Mouse (Mus musculus): ENCODE data around the gene Diras2. TPM values are rescaled to one million over a fixed set of nuclear protein-coding genes. Genes with fewer than 3 reads are reported as not detected.

Gene Diras2
- polyA plus RNA-seq, 1 experiment from 2014 or later, result 3.9 TPM

DNA sequence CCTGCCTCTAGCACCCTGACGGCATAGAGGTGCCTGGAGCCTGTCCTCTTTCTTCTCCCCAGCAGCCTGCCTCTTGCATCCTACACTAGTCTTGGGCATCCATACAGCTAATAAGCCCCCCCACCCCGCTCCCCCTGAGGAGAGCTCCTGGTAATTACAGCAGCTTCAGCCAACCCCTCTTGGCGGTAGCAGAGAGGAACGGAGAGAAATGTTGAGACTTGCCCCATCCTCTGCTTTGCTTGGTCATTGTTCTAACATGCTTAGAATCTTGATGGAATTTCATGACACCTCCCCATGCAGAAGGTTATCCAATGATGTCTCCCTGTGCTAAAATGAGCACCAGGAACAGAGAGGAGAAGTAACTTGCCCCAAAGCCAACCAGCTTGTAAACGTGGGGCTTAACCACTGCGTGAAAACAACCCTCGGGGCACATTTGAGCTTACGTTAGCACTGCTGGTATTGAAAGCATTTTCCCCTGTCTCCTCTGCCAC lies 11.0 kb upstream of the Diras2 start:
- Histone ChIP-seq H3K27me3 (ENCODE audit: control insufficient read depth, insufficient read depth, low read length) (no peaks in the 10 kb centered on the region), H3K27ac (replicated peaks; ENCODE audit: low read depth, low read length) (no peak overlapping the region), H3K4me2 (ENCODE audit: low read length) (no peak overlapping the region), H3K9ac (replicated peaks; ENCODE audit: low read length) (no peak overlapping the region), H3K4me3 (replicated peaks; ENCODE audit: low read depth, low read length) (no peak overlapping the region), H3K4me1 (ENCODE audit: control insufficient read depth, insufficient read depth, low read length) (0 out of 2 replicates have a peak, but pooled peaks cover 4% of the 10 kb centered on the region), H3K9me3 (ENCODE audit: control insufficient read depth, low read length) (no peaks in the 10 kb centered on the region), H3K36me3 (ENCODE audit: control insufficient read depth, insufficient read depth, low read length) (no peaks in the 10 kb centered on the region)
- peak; percentile 18 for DNase-seq
- WGBS, result 67% methylated on average over 8 of the region's 8 CpGs
- ATAC-seq (ENCODE audit: low FRiP score, low TSS enrichment), result no peak

DNA sequence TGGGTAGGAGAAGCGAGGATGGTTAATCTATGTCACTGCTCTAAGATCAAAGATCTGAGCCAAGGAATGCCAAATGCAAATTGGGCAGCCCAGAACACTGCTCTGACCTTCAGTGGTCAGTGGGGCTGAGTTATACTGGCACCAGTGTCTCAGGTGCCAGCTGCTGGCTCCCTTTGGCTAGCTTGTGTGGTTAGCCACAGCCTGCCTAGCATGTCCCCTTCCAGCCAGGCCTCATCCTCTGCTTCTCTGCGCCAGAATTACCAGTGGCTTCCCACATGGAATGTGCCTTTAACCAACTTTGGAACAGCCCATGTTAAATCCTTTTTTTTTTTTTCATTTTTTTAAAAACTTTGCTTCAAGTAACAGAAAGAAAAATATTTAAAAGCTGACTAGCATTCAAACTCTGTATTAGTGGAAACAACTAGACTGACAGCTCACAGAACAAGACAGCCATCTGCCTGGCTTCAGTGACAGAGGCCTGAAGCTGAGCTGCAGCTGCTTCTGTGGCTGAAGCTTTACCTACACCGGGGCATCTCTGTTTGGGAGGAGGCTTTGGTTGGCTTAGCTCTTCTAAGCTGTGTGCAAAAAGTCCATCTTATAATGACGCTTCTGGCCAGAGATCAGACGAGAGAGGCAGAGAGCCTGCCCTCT lies 10.4 kb upstream of the Diras2 start:
- Histone ChIP-seq H3K4me3 (replicated peaks; ENCODE audit: low read depth, low read length) (no peak overlapping the region), H3K4me2 (ENCODE audit: low read length) (no peak overlapping the region), H3K36me3 (ENCODE audit: control insufficient read depth, insufficient read depth, low read length) (no peaks in the 10 kb centered on the region), H3K9me3 (ENCODE audit: control insufficient read depth, low read length) (no peaks in the 10 kb centered on the region), H3K4me1 (ENCODE audit: control insufficient read depth, insufficient read depth, low read length) (0 out of 2 replicates have a peak, but pooled peaks cover 4% of the 10 kb centered on the region), H3K27me3 (ENCODE audit: control insufficient read depth, insufficient read depth, low read length) (no peaks in the 10 kb centered on the region), H3K27ac (replicated peaks; ENCODE audit: low read depth, low read length) (no peak overlapping the region), H3K9ac (replicated peaks; ENCODE audit: low read length) (no peak overlapping the region)
- WGBS, result 72% methylated on average over 5 of the region's 5 CpGs
- no peak for DNase-seq
- no peak for ATAC-seq (ENCODE audit: low FRiP score, low TSS enrichment)

DNA sequence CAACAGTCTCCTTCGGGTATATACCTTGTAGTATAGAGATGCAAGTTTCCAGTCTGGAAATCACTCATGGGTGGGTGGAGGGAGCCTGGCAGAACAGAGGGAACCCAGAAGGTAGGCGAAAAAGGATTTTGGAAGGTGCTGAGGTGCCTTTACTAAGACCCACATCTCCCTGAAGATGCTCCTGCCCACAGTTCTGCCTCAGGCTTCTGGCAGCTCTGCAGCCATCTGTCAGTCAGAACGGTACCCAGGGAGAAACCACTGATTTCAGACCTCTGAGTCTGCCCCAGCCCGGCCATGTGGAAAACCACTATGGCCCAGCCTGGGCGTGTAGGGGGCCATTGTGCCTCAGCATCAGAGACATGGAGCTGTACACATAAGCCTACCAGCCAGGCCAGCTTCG lies 8.4 kb upstream of the Diras2 start:
- no peak overlapping the region for H3K27ac ChIP-seq (replicated peaks; ENCODE audit: low read depth, low read length)
- no peak overlapping the region for H3K9ac ChIP-seq (replicated peaks; ENCODE audit: low read length)
- H3K27me3 ChIP-seq (ENCODE audit: control insufficient read depth, insufficient read depth, low read length), result no peaks in the 10 kb centered on the region
- DNase-seq, result no peak
- ATAC-seq (ENCODE audit: low FRiP score, low TSS enrichment), result no peak
- WGBS, result 78% methylated on average over 6 of the region's 6 CpGs
- 0 out of 2 replicates have a peak, but pooled peaks cover 4% of the 10 kb centered on the region for H3K4me1 ChIP-seq (ENCODE audit: control insufficient read depth, insufficient read depth, low read length)
- no peaks in the 10 kb centered on the region for H3K9me3 ChIP-seq (ENCODE audit: control insufficient read depth, low read length)
- H3K4me3 ChIP-seq (replicated peaks; ENCODE audit: low read depth, low read length), result no peak overlapping the region
- H3K36me3 ChIP-seq (ENCODE audit: control insufficient read depth, insufficient read depth, low read length), result no peaks in the 10 kb centered on the region
- H3K4me2 ChIP-seq (ENCODE audit: low read length), result no peak overlapping the region

DNA sequence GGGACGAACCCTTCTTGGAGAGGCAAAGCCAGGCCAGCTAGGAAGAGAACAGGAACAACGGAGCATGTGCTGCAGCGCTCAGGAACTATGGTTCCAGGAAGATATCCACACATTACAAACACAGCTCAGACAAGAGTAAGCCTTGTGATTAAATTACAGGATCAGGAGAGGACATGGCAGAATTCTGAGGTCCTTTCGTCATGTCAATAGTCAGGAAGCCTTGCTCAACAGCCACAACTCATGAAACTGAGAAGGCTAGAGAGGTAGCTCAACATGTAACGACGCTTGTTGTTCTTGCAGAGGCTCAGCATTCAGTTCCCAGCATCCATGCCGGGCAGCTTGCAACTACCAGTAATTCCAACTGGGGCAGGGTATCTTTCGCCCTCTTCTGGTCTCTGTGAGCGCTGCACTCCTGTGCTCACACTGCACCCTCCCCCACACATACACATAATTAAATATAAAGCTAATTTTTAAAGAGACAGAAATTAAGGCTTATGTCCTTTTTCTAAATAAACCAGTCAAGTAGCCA lies 7.6 kb upstream of the Diras2 start:
- Histone ChIP-seq H3K27ac (replicated peaks; ENCODE audit: low read depth, low read length) (no peak overlapping the region), H3K4me3 (replicated peaks; ENCODE audit: low read depth, low read length) (no peak overlapping the region), H3K9me3 (ENCODE audit: control insufficient read depth, low read length) (no peaks in the 10 kb centered on the region), H3K27me3 (ENCODE audit: control insufficient read depth, insufficient read depth, low read length) (no peaks in the 10 kb centered on the region), H3K9ac (replicated peaks; ENCODE audit: low read length) (no peak overlapping the region), H3K4me1 (ENCODE audit: control insufficient read depth, insufficient read depth, low read length) (0 out of 2 replicates have a peak, but pooled peaks cover 4% of the 10 kb centered on the region), H3K36me3 (ENCODE audit: control insufficient read depth, insufficient read depth, low read length) (no peaks in the 10 kb centered on the region), H3K4me2 (ENCODE audit: low read length) (no peak overlapping the region)
- ATAC-seq (ENCODE audit: low FRiP score, low TSS enrichment) (no peak), DNase-seq (no peak)
- 94% methylated on average over 9 of the region's 9 CpGs for whole genome bisulfite sequencing

DNA sequence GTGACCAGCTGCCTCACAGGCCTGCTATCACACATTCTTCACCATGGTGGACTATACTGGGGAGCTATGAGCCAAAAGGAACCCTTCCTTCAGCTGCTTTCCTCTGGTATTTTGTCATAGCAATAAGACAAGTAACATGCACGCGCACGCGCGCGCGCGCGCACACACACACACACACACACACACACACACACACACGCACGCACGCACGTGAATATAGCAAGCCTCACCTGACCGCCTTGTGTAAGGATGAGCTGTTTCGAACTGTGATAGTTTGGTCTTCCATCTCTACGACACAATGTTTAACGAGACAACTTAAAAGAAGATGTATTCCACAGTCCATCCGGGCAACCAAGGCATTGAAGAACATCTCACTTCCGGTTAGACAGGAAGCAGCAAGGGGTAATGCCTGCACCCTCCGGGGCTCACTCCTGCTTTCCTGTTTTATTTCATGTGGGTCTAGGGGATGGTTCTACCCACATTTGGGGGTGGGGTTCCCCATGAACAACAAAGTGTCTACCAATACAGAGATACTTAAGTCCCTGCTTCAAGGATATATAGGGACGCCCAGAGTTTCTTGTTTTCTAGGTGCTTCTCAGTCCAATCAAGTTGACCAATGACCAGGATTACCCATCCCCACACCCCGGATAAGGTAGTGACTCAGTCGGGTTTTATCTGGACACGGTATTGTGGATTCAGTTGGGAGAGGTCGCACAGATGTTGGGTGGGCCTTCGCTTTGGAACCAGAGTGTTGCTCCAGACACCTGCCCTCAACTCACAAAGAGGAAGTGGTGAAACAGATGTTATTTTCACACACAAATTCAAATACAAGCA lies 6.9 kb upstream of the Diras2 start:
- DNase-seq, result no peak
- WGBS, result 96% methylated on average over 26 of the region's 26 CpGs
- no peaks in the 10 kb centered on the region for H3K9me3 ChIP-seq (ENCODE audit: control insufficient read depth, low read length)

DNA sequence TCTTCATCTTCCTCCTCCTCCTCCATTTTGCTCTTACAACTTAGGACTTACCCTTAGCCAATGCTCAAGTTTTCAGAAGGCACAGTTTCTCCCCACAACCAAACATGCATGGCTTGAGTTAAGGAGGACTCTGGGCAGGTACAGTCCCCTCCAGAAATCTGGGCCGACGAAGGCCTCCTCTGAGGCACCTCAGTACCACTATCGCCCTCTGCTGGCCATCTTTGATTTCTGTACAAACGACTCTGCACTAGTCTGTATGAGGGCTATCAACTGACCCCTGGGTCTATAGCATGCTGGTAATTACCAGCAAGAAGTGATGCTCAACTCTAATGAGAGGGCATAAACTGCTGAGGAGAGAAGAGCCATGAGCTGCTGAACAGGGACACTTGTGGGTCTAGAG lies 4.5 kb upstream of the Diras2 start:
- Histone ChIP-seq H3K36me3 (ENCODE audit: control insufficient read depth, insufficient read depth, low read length) (no peaks in the 10 kb centered on the region), H3K4me3 (replicated peaks; ENCODE audit: low read depth, low read length) (no peak overlapping the region), H3K27ac (replicated peaks; ENCODE audit: low read depth, low read length) (no peak overlapping the region), H3K4me1 (ENCODE audit: control insufficient read depth, insufficient read depth, low read length) (no peaks in the 10 kb centered on the region), H3K9me3 (ENCODE audit: control insufficient read depth, low read length) (no peaks in the 10 kb centered on the region), H3K4me2 (ENCODE audit: low read length) (no peak overlapping the region), H3K9ac (replicated peaks; ENCODE audit: low read length) (no peak overlapping the region), H3K27me3 (ENCODE audit: control insufficient read depth, insufficient read depth, low read length) (no peaks in the 10 kb centered on the region)
- 6% methylated on average over 4 of the region's 4 CpGs for WGBS
- DNase-seq (peak; percentile 87), ATAC-seq (ENCODE audit: low FRiP score, low TSS enrichment) (no peak)

More for the DNA sequence above, 6.9 kb upstream of the Diras2 start:
- no peak for ATAC-seq (ENCODE audit: low FRiP score, low TSS enrichment)
- Histone ChIP-seq H3K4me3 (replicated peaks; ENCODE audit: low read depth, low read length) (no peak overlapping the region), H3K36me3 (ENCODE audit: control insufficient read depth, insufficient read depth, low read length) (no peaks in the 10 kb centered on the region), H3K27ac (replicated peaks; ENCODE audit: low read depth, low read length) (no peak overlapping the region), H3K27me3 (ENCODE audit: control insufficient read depth, insufficient read depth, low read length) (no peaks in the 10 kb centered on the region), H3K9ac (replicated peaks; ENCODE audit: low read length) (no peak overlapping the region), H3K4me2 (ENCODE audit: low read length) (no peak overlapping the region), H3K4me1 (ENCODE audit: control insufficient read depth, insufficient read depth, low read length) (0 out of 2 replicates have a peak, but pooled peaks cover 4% of the 10 kb centered on the region)

DNA sequence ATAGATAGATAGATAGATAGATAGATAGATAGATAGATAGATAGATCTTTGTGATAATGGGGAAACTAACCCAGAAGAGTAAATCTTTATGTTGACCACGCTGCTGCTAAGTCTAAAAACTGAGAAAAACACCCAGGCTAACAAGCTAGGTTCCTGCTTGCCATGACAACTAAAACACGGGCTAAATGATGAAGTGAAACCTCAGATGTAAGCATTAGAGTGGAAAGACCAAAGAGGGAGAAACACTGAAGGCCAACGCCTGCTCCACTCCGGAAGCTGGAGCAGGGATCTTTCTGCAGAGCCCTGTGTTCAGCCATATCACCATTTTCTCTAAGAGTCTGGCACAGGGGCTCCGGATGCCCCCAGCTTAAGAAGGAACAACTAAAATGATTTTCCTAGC lies 2.6 kb upstream of the Diras2 start:
- no peak for ATAC-seq (ENCODE audit: low FRiP score, low TSS enrichment)
- H3K4me1 ChIP-seq (ENCODE audit: control insufficient read depth, insufficient read depth, low read length), result 0 out of 2 replicates have a peak, but pooled peaks cover 3% of the 10 kb centered on the region
- no peak overlapping the region for H3K4me2 ChIP-seq (ENCODE audit: low read length)
- WGBS, result 82% methylated on average over 5 of the region's 5 CpGs
- no peaks in the 10 kb centered on the region for H3K9me3 ChIP-seq (ENCODE audit: control insufficient read depth, low read length)
- H3K27ac ChIP-seq (replicated peaks; ENCODE audit: low read depth, low read length), result no peak overlapping the region
- H3K9ac ChIP-seq (replicated peaks; ENCODE audit: low read length), result no peak overlapping the region
- no peak overlapping the region for H3K4me3 ChIP-seq (replicated peaks; ENCODE audit: low read depth, low read length)
- 0 out of 2 replicates have a peak, but pooled peaks cover 6% of the 10 kb centered on the region for H3K27me3 ChIP-seq (ENCODE audit: control insufficient read depth, insufficient read depth, low read length)
- H3K36me3 ChIP-seq (ENCODE audit: control insufficient read depth, insufficient read depth, low read length), result no peaks in the 10 kb centered on the region
- no peak for DNase-seq

DNA sequence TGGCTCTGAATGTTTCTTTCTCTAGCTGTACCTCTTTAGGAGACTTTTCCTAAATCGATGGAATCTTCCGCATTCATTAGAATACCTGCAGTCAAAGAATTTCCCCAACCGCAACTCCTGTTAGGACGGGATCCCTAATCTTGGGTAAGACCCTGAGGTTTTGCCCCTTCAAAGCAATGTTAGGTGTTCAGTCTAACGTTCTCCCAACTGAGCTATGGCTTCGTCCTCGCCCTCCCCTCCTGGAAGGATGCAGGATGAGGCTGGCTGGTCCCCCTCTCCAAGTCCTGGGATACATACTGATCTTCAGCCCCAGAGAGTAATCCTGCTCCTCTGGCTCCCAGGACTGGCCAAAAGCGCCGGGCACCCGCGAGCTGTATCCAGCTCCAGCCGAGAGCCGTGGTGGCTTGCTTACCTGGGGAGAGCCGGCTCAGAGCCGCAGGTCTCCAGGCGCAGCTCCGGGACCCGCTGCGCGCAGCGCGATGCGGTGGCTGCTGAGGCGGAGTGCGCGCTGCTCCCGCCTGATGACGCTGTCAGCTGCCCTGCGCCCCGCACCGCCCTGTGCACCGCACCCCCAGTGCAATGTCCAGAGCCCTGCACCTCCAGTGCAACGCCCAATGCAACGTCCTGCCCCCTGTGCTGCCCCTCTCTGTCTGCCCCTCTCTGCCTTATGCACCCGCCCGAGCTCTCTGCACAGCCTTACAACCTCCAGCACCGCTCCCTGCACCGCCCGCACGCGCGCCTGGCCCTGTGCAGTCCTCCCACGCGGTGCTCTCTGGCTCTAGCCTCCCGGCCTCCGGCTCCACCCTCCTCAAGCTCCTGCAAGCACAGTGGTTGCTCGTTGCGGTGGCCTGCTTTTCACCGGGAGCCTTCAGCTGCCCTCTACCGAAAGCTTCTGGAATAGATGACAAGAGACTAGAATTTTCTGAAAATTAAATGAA lies 802 bp downstream of the Diras2 start:
- peak; percentile 94 for DNase-seq
- Histone ChIP-seq H3K27ac (replicated peaks; ENCODE audit: low read depth, low read length) (peak overlapping the region; percentile 76), H3K9ac (replicated peaks; ENCODE audit: low read length) (peak overlapping the region; percentile 68), H3K9me3 (ENCODE audit: control insufficient read depth, low read length) (no peaks in the 10 kb centered on the region), H3K4me3 (replicated peaks; ENCODE audit: low read depth, low read length) (peak overlapping the region; percentile 50), H3K27me3 (ENCODE audit: control insufficient read depth, insufficient read depth, low read length) (0 out of 2 replicates have a peak, but pooled peaks cover 6% of the 10 kb centered on the region), H3K4me2 (ENCODE audit: low read length) (peak overlapping the region; percentile 79), H3K4me1 (ENCODE audit: control insufficient read depth, insufficient read depth, low read length) (0 out of 2 replicates have a peak, but pooled peaks cover 5% of the 10 kb centered on the region), H3K36me3 (ENCODE audit: control insufficient read depth, insufficient read depth, low read length) (no peaks in the 10 kb centered on the region)
- ATAC-seq (ENCODE audit: low FRiP score, low TSS enrichment), result peak; percentile 94
- 3% methylated on average over 50 of the region's 50 CpGs for WGBS

Data from midbrain, embryonic 14.5 days (tissue).